Mouse (Mus musculus): ENCODE results near the gene Ebi3.

DNA sequence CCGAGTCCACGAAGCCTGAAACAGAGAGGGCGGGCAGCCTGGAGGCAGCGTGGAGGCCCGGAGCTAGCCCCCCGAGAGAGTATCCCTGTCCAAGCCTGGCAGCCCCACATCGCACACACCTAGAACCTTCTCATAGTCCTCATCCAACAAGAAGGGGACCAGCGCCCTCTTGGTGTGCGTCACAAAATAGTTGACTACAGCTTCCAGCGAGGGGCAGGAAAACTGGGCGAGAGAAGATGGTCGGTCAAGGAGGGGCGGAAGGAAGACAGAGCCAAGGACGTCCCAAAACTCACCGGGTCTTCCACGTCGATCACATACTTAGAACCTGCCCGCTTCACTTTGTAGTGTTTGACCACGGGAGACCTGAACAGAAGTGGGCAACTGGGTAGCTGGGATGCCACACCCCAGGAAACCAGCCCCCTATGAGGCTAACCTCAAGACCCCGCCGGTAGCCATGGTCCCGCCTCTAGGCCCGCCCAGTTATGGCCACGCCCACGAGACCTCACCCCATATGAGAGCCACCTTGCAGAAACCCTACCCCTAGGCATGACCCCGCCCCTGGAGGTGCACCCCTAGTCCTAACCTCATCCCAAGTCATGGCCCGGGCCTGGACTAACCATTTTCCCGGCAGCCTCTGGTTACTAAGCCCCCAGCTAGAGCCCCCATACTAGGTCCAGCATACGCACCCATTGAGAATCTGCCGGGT, 47.5 kb downstream of the Ebi3 start:
- no peak for TF ChIP-seq CTCF (IDR thresholded peaks at IDR 0.05)
- TF ChIP-seq EP300 (IDR thresholded peaks at IDR 0.05; ENCODE audit: insufficient read depth, low read depth, low read length), result no peak
- TF ChIP-seq POLR2A (IDR thresholded peaks at IDR 0.05; ENCODE audit: insufficient read depth, low read depth, low read length), result no peak

All from heart, adult 2 months (tissue).